Mouse (Mus musculus): ENCODE results near the gene Fgf2. TPM values are rescaled to one million over a fixed set of nuclear protein-coding genes. Genes with fewer than 3 reads are reported as not detected.

Gene Fgf2
- polyA plus RNA-seq, 1 experiment from 2014 or later = 0.86 TPM

- no peak for DNase-seq (ENCODE audit: low spot score, missing footprints)
- Histone ChIP-seq H3K4me2 (no peak overlapping the region), H3K36me3 (ENCODE audit: control insufficient read depth, insufficient read depth, low read length) (no peaks in the 10 kb centered on the region; the same call in 1 of the 2 replicates), H3K27me3 (ENCODE audit: control insufficient read depth, insufficient read depth, low read length) (no peaks in the 10 kb centered on the region), H3K4me3 (ENCODE audit: low read depth, low read length) (no peak overlapping the region), H3K27ac (ENCODE audit: low read depth, low read length) (no peak overlapping the region), H3K9me3 (ENCODE audit: control insufficient read depth, low read length) (no peaks in the 10 kb centered on the region), H3K4me1 (ENCODE audit: control insufficient read depth, insufficient read depth, low read length) (no peaks in the 10 kb centered on the region), H3K9ac (ENCODE audit: low read length) (no peak overlapping the region)
- ATAC-seq (ENCODE audit: low FRiP score) = no peak
- WGBS = 92% methylated on average over 1 of the region's 1 CpGs
These were observed 107.8 kb downstream of the Fgf2 start for GRCm38 (mm10) chr3:37455992-37456391.

Other genes starting within 250 kb of the Fgf2 start
- 0.39 and 0.49 TPM in 2 replicates for gene Il2, start 222.4 kb upstream of the Fgf2 start, polyA plus RNA-seq (2014; fragmentation: Nextera tagmentation; extraction: Ambion mirVana)
- not detected in 2 replicates for gene Il21, start 115.7 kb upstream of the Fgf2 start, polyA plus RNA-seq (2014; fragmentation: Nextera tagmentation; extraction: Ambion mirVana)
- gene Bbs12, start 35.8 kb upstream of the Fgf2 start, polyA plus RNA-seq (2014; fragmentation: Nextera tagmentation; extraction: Ambion mirVana) = 6.8 and 8.3 TPM in 2 replicates
- gene Cetn4, start 35.6 kb upstream of the Fgf2 start, polyA plus RNA-seq (2014; fragmentation: Nextera tagmentation; extraction: Ambion mirVana) = 1.1 and 2.5 TPM in 2 replicates
- 42.1 and 42.3 TPM in 2 replicates for gene Spata5, start 71.5 kb downstream of the Fgf2 start, polyA plus RNA-seq (2014; fragmentation: Nextera tagmentation; extraction: Ambion mirVana)
- 3.3 and 3.5 TPM in 2 replicates for gene Nudt6, start 71.9 kb downstream of the Fgf2 start, polyA plus RNA-seq (2014; fragmentation: Nextera tagmentation; extraction: Ambion mirVana)